In the genomic region with DNA sequence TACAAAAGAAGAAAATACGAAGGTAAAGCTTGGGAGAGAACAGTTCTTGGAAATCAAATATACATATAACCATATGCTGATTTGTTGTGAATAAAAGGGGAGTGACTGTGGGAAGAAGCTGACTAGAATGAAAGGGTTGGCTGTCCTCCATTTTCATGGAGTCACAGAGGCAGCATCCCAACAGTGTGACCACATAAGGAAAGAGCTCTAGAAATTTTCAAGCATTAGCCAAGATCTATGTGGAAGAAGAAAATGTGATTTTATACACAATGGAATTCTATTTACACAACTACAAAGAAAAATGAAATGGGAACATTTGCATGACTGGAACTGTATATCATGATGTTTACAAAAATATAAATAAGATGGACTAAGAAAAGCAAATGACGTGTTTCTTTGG, we compare ENCODE assay signal across 25 mouse cellular contexts.
DNase-seq lines count a peak whose midpoint lies in the region; ATAC-seq and TF ChIP-seq lines count a peak whose summit lies in the region.
"Had no signal": no experiment of that assay in that cellular context is flagged by ENCODE, and none has a peak within 500 bp of the region (broad histone marks: within the 10 kb centered on the region; RNA-seq: fewer than 3 reads in every experiment).

No protein-coding gene starts in this region.

- no peaks in the 10 kb centered on the region for H3K27me3 ChIP-seq in embryonic facial prominence, embryonic 14.5 days (replicated peaks; ENCODE audit: control insufficient read depth, insufficient read depth, low read length)
- no peaks in the 10 kb centered on the region for H3K27me3 ChIP-seq in embryonic facial prominence, embryonic 10.5 days (replicated peaks; ENCODE audit: low read depth, poor library complexity, severe bottlenecking)
- no peaks in the 10 kb centered on the region for H3K27me3 ChIP-seq in lung, embryonic 14.5 days (ENCODE audit: insufficient read depth, low read length)
- H3K27me3 ChIP-seq in lung, embryonic 16.5 days (ENCODE audit: control insufficient read depth, insufficient read depth, low read depth, low read length): no peaks in the 10 kb centered on the region
- H3K27me3 ChIP-seq: CH12.LX; embryonic facial prominence, embryonic 13.5 days; forebrain, embryonic 13.5 days; forebrain, embryonic 15.5 days; Patski had no signal

- 87% methylated on average over 2 of the region's 2 CpGs for WGBS in embryonic facial prominence, embryonic 14.5 days
- WGBS in embryonic facial prominence, embryonic 10.5 days: 88% methylated on average over 2 of the region's 2 CpGs
- 54% methylated on average over 2 of the region's 2 CpGs for WGBS in lung, embryonic 14.5 days
- WGBS in lung, adult 2 months: 63% methylated on average over 2 of the region's 2 CpGs
- WGBS in lung, embryonic 16.5 days: 61% methylated on average over 2 of the region's 2 CpGs

- no peak overlapping the region for H3K4me2 ChIP-seq in embryonic facial prominence, embryonic 14.5 days (ENCODE audit: low read depth, low read length)
- H3K4me2 ChIP-seq in lung, embryonic 14.5 days: no peak overlapping the region
- no peak overlapping the region for H3K4me2 ChIP-seq in lung, embryonic 16.5 days (ENCODE audit: low read depth, low read length)
- H3K4me2 ChIP-seq: embryonic facial prominence, embryonic 13.5 days; forebrain, embryonic 13.5 days; forebrain, embryonic 15.5 days had no signal

- no peak overlapping the region for H3K27ac ChIP-seq in embryonic facial prominence, embryonic 14.5 days (replicated peaks; ENCODE audit: low read depth, low read length)
- no peak overlapping the region for H3K27ac ChIP-seq in embryonic facial prominence, embryonic 10.5 days (replicated peaks)
- no peak overlapping the region for H3K27ac ChIP-seq in lung, embryonic 14.5 days (ENCODE audit: low read depth)
- H3K27ac ChIP-seq in lung, embryonic 16.5 days (ENCODE audit: low read length): no peak overlapping the region; the same call in 1 of the 2 replicates
- H3K27ac ChIP-seq: embryonic facial prominence, embryonic 13.5 days; forebrain, embryonic 13.5 days; forebrain, embryonic 15.5 days had no signal

- H3K9me3 ChIP-seq in embryonic facial prominence, embryonic 14.5 days (ENCODE audit: control insufficient read depth, low read length): no peaks in the 10 kb centered on the region
- no peaks in the 10 kb centered on the region for H3K9me3 ChIP-seq in embryonic facial prominence, embryonic 10.5 days
- H3K9me3 ChIP-seq in lung, embryonic 14.5 days (ENCODE audit: low read depth, low read length): no peaks in the 10 kb centered on the region
- H3K9me3 ChIP-seq in lung, embryonic 16.5 days (ENCODE audit: control insufficient read depth, low read length): no peaks in the 10 kb centered on the region
- H3K9me3 ChIP-seq: embryonic facial prominence, embryonic 13.5 days; forebrain, embryonic 13.5 days; forebrain, embryonic 15.5 days had no signal

- no peak for ATAC-seq in embryonic facial prominence, embryonic 14.5 days (ENCODE audit: low read depth)
- peak; percentile 70; the same call in 1 of the 2 replicates for ATAC-seq in lung, embryonic 14.5 days (ENCODE audit: insufficient read depth)
- ATAC-seq in lung, embryonic 16.5 days (ENCODE audit: low read depth): peak; percentile 87
- ATAC-seq: activated CD4-positive, CD25-positive, alpha-beta regulatory T cell, adult 4 months; CD4-positive, CD25-positive, alpha-beta regulatory T cell, adult 4 months; forebrain, embryonic 13.5 days; forebrain, embryonic 15.5 days; Patski had no signal

- no peak for TF ChIP-seq CTCF in lung, embryonic 14.5 days (IDR thresholded peaks at IDR 0.05; ENCODE audit: low read depth)
- no peak for TF ChIP-seq CTCF in lung, adult 2 months (IDR thresholded peaks at IDR 0.05; ENCODE audit: insufficient read depth, low read length)

- no peak overlapping the region for H3K4me3 ChIP-seq in embryonic facial prominence, embryonic 14.5 days (ENCODE audit: low read depth, low read length)
- no peak overlapping the region for H3K4me3 ChIP-seq in embryonic facial prominence, embryonic 10.5 days
- H3K4me3 ChIP-seq in lung, embryonic 14.5 days (ENCODE audit: low read depth, low read length): no peak overlapping the region
- no peak overlapping the region for H3K4me3 ChIP-seq in lung, adult 2 months (replicated peaks; ENCODE audit: extremely low read depth, low read depth, low read length)
- H3K4me3 ChIP-seq in lung, embryonic 16.5 days (ENCODE audit: low read length): no peak overlapping the region
- H3K4me3 ChIP-seq: embryonic facial prominence, embryonic 13.5 days; forebrain, embryonic 13.5 days; forebrain, embryonic 15.5 days had no signal

- peak; percentile 10 for DNase-seq in embryonic facial prominence, embryonic 14.5 days (ENCODE audit: low spot score)
- no peak for DNase-seq in embryonic facial prominence, embryonic 10.5 days (ENCODE audit: low spot score)
- peak; percentile 54 for DNase-seq in lung, embryonic 14.5 days
- DNase-seq in lung, adult 2 months: no peak
- no peak for DNase-seq in lung, adult 18-20 months
- DNase-seq in lung, postnatal 10 days: peak; percentile 8
- DNase-seq in lung, postnatal 25 days (ENCODE audit: low spot score): no peak
- DNase-seq: adrenal gland, adult 8-10 months; adrenal gland, postnatal 14 days; adrenal gland, postnatal 36 days; B cell, adult 2 months; cerebellum, adult 11-12 months; cerebellum, adult 2 months; cerebellum, adult 9-10 months; cerebellum, postnatal 10 days; cerebellum, postnatal 25 days had no signal

- H3K36me3 ChIP-seq in embryonic facial prominence, embryonic 14.5 days (ENCODE audit: control insufficient read depth, insufficient read depth, low read length): no peaks in the 10 kb centered on the region
- H3K36me3 ChIP-seq in embryonic facial prominence, embryonic 10.5 days (replicated peaks): no peaks in the 10 kb centered on the region
- H3K36me3 ChIP-seq in lung, embryonic 14.5 days (ENCODE audit: insufficient read depth): no peaks in the 10 kb centered on the region
- no peaks in the 10 kb centered on the region for H3K36me3 ChIP-seq in lung, embryonic 16.5 days (ENCODE audit: control insufficient read depth, insufficient read depth, low read length)
- H3K36me3 ChIP-seq: embryonic facial prominence, embryonic 13.5 days; forebrain, embryonic 15.5 days; G1E had no signal

- no peak overlapping the region for H3K9ac ChIP-seq in embryonic facial prominence, embryonic 14.5 days (ENCODE audit: low read depth, low read length)
- H3K9ac ChIP-seq in lung, embryonic 14.5 days: no peak overlapping the region
- no peak overlapping the region for H3K9ac ChIP-seq in lung, embryonic 16.5 days (ENCODE audit: low read length)
- H3K9ac ChIP-seq: embryonic facial prominence, embryonic 13.5 days; forebrain, embryonic 13.5 days; forebrain, embryonic 15.5 days had no signal

- TF ChIP-seq POLR2A in lung, adult 2 months (IDR thresholded peaks at IDR 0.05; ENCODE audit: borderline replicate concordance, extremely low read depth, low read depth, low read length): no peak

- H3K4me1 ChIP-seq in embryonic facial prominence, embryonic 14.5 days (ENCODE audit: control insufficient read depth, insufficient read depth, low read length): no peaks in the 10 kb centered on the region
- H3K4me1 ChIP-seq in embryonic facial prominence, embryonic 10.5 days: no peaks in the 10 kb centered on the region
- H3K4me1 ChIP-seq in lung, embryonic 14.5 days (ENCODE audit: insufficient read depth): no peaks in the 10 kb centered on the region
- H3K4me1 ChIP-seq in lung, adult 2 months (ENCODE audit: control insufficient read depth, insufficient read depth, low read length): no peaks in the 10 kb centered on the region
- no peaks in the 10 kb centered on the region for H3K4me1 ChIP-seq in lung, embryonic 16.5 days (replicated peaks; ENCODE audit: control insufficient read depth, insufficient read depth, low read length)
- H3K4me1 ChIP-seq: embryonic facial prominence, embryonic 13.5 days; forebrain, embryonic 13.5 days; forebrain, embryonic 15.5 days had no signal

Comparison
In these comparisons a context has a peak if more than half of its experiments do, and no peak if none do; other contexts are left out.
1. DNase-seq: peak in embryonic facial prominence, embryonic 14.5 days (single experiment), lung, embryonic 14.5 days (single experiment) and lung, postnatal 10 days (single experiment); none in embryonic facial prominence, embryonic 10.5 days (single experiment), lung, adult 2 months (single experiment), lung, adult 18-20 months (0 of 2) and lung, postnatal 25 days (single experiment).